ENCODE assay signal across 9 mouse cellular contexts in the genomic region with DNA sequence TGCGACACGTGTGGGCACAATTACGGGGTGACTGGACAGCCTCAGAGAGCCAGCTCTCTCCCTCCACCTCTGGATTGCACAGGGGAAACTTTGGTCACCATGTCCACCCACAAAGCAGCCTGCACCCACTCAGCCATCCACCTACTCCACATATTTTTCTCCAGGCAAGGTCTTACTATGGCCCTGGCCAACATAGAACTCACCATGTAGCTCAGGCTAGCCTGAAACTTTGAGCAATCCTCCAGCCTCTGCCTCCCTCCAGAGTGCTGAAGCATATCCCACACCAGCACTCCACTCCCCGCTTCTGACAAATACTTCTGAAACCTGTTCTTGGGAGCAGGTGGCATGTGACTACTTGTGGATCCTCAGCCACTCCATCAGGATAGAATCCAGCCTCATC. TPM values are rescaled to one million over a fixed set of nuclear protein-coding genes. Genes with fewer than 3 reads are reported as not detected.
DNase-seq lines count a peak whose midpoint lies in the region; ATAC-seq and TF ChIP-seq lines count a peak whose summit lies in the region.
"Had no signal": no experiment of that assay in that cellular context is flagged by ENCODE, and none has a peak within 500 bp of the region (broad histone marks: within the 10 kb centered on the region; RNA-seq: fewer than 3 reads in every experiment).

No protein-coding gene starts in this region.

- H3K27me3 ChIP-seq in heart, embryonic 12.5 days (replicated peaks) = no peaks in the 10 kb centered on the region
- H3K27me3 ChIP-seq in MEL (ENCODE audit: control insufficient read depth in 1 of 2, insufficient read depth in 2 of 2, low read length in 2 of 2) = no peaks in the 10 kb centered on the region
- no peaks in the 10 kb centered on the region for H3K27me3 ChIP-seq in hindbrain, embryonic 13.5 days
- H3K27me3 ChIP-seq in midbrain, embryonic 10.5 days (ENCODE audit: low read depth, poor library complexity, severe bottlenecking) = no peaks in the 10 kb centered on the region

- no peak for TF ChIP-seq POLR2A in MEL (IDR thresholded peaks at IDR 0.05; ENCODE audit: control insufficient read depth in 1 of 2, insufficient read depth in 1 of 2, low read depth in 1 of 2, low read length in 2 of 2, poor library complexity in 1 of 2)

- peak overlapping the region; percentile 87 for H3K4me3 ChIP-seq in heart, embryonic 12.5 days
- peak overlapping the region; percentile 45 to 92 for H3K4me3 ChIP-seq in MEL (ENCODE audit: control insufficient read depth in 1 of 2, insufficient read depth in 1 of 2, low read depth in 2 of 2, low read length in 2 of 2)
- peak overlapping the region; percentile 89 for H3K4me3 ChIP-seq in hindbrain, embryonic 13.5 days
- peak overlapping the region; percentile 91 for H3K4me3 ChIP-seq in midbrain, embryonic 10.5 days

- no peak for TF ChIP-seq EP300 in MEL (IDR thresholded peaks at IDR 0.05; ENCODE audit: low read depth in 1 of 2, low read length in 2 of 2)

- TF ChIP-seq RAD21 in MEL (IDR thresholded peaks at IDR 0.05; ENCODE audit: low read depth, low read length) = no peak

- H3K9me3 ChIP-seq in heart, embryonic 12.5 days (replicated peaks) = no peaks in the 10 kb centered on the region
- no peaks in the 10 kb centered on the region for H3K9me3 ChIP-seq in MEL (replicated peaks; ENCODE audit: insufficient read depth, low read length)
- H3K9me3 ChIP-seq in hindbrain, embryonic 13.5 days = no peaks in the 10 kb centered on the region
- no peaks in the 10 kb centered on the region for H3K9me3 ChIP-seq in midbrain, embryonic 10.5 days (replicated peaks)

- H3K4me1 ChIP-seq in heart, embryonic 12.5 days (replicated peaks) = peaks cover 49% of the 10 kb centered on the region
- H3K4me1 ChIP-seq in MEL (ENCODE audit: control insufficient read depth in 1 of 2, insufficient read depth in 2 of 2, low read length in 2 of 2) = peaks cover 2 to 21% of the 10 kb centered on the region in 2 experiments; a peak in 2 of 4 replicates
- H3K4me1 ChIP-seq in hindbrain, embryonic 13.5 days (replicated peaks) = peaks cover 57% of the 10 kb centered on the region
- peaks cover 63% of the 10 kb centered on the region for H3K4me1 ChIP-seq in midbrain, embryonic 10.5 days

- no peak overlapping the region for H3K27ac ChIP-seq in heart, embryonic 12.5 days (ENCODE audit: poor library complexity, severe bottlenecking)
- no peak overlapping the region for H3K27ac ChIP-seq in MEL (ENCODE audit: control insufficient read depth, low read depth, low read length)
- H3K27ac ChIP-seq in hindbrain, embryonic 13.5 days = no peak overlapping the region
- H3K27ac ChIP-seq in midbrain, embryonic 10.5 days (replicated peaks) = no peak overlapping the region
- H3K27ac ChIP-seq: macrophage had no signal

- 58% methylated on average over 4 of the region's 4 CpGs for WGBS in heart, embryonic 12.5 days
- WGBS in hindbrain, embryonic 13.5 days = 73% methylated on average over 4 of the region's 4 CpGs
- 72% methylated on average over 4 of the region's 4 CpGs for WGBS in midbrain, embryonic 10.5 days

- TF ChIP-seq CTCF in MEL (IDR thresholded peaks at IDR 0.05 in 2 of 3, conservative IDR thresholded peaks at IDR 0.05 in 1 of 3; ENCODE audit: control insufficient read depth in 1 of 3, insufficient read depth in 1 of 3, low read depth in 2 of 3, low read length in 3 of 3, poor library complexity in 1 of 3, severe bottlenecking in 1 of 3) = no peak

- intact Hi-C loops in heart, postnatal 10 days (cut with DNase I) = loop anchor here (2.0 to 10.0 kb wide), 2 partner anchors 61 to 255 kb away; no protein-coding TSS in a partner anchor

- no peak for ATAC-seq in heart, embryonic 12.5 days (ENCODE audit: insufficient number of reproducible peaks, low FRiP score)
- ATAC-seq in hindbrain, embryonic 13.5 days (ENCODE audit: low FRiP score) = no peak
- no peak for ATAC-seq in monocyte, adult 5-6 weeks (replicated peaks; ENCODE audit: insufficient number of reproducible peaks, low FRiP score, low TSS enrichment, poor library complexity, severe bottlenecking)

- H3K79me2 ChIP-seq in MEL (ENCODE audit: control insufficient read depth, insufficient read depth, low read length, poor library complexity) = peaks cover 61% of the 10 kb centered on the region

- no peak for DNase-seq in heart, postnatal 10 days
- peak; percentile 50 for DNase-seq in MEL (ENCODE audit: low read depth, low spot score)
- DNase-seq in midbrain, embryonic 10.5 days (ENCODE audit: low spot score) = no peak
- no peak for DNase-seq in frontal cortex, postnatal 36 days (ENCODE audit: low spot score in 2 of 2)
- DNase-seq in right cerebral cortex, postnatal 25 days = no peak

- H3K36me3 ChIP-seq in heart, embryonic 12.5 days = peaks cover 12% of the 10 kb centered on the region; the same call in 1 of the 2 replicates
- peaks cover 0 to 26% of the 10 kb centered on the region in 2 experiments; a peak in 2 of 4 replicates for H3K36me3 ChIP-seq in MEL (ENCODE audit: control insufficient read depth in 1 of 2, insufficient read depth in 2 of 2, low read length in 2 of 2)
- H3K36me3 ChIP-seq in hindbrain, embryonic 13.5 days = no peaks in the 10 kb centered on the region
- H3K36me3 ChIP-seq in midbrain, embryonic 10.5 days = peaks cover 14% of the 10 kb centered on the region

- peak overlapping the region; percentile 86 for H3K4me2 ChIP-seq in heart, embryonic 12.5 days
- peak overlapping the region; percentile 99 for H3K4me2 ChIP-seq in hindbrain, embryonic 13.5 days

- H3K9ac ChIP-seq in heart, embryonic 12.5 days = peak overlapping the region; percentile 26; the same call in 1 of the 2 replicates
- peak overlapping the region; percentile 96 for H3K9ac ChIP-seq in MEL (ENCODE audit: control insufficient read depth, low read depth, low read length, poor library complexity, severe bottlenecking)
- peak overlapping the region; percentile 94 for H3K9ac ChIP-seq in hindbrain, embryonic 13.5 days

TF ChIP-seq in MEL, 35 proteins besides CTCF, POLR2A, EP300 and RAD21:
- TF ChIP-seq SIN3A (IDR thresholded peaks at IDR 0.05; ENCODE audit: low read length) (peak; percentile 32; the same call in 1 of the 2 replicates), CHD2 (IDR thresholded peaks at IDR 0.05; ENCODE audit: low read length) (no peak)

RNA-seq across cellular contexts. Expression of gene Abhd17c, which starts 1.9 kb away (rescaled TPM):
- polyA plus RNA-seq in heart, embryonic 12.5 days (2016; fragmentation: Nextera tagmentation; extraction: Ambion mirVana) = 69.5 and 77.4 TPM in 2 replicates
- total RNA-seq in heart, postnatal 10 days (2021) = 10 to 100 TPM; 39.3 to 46.7 TPM
- total RNA-seq in MEL (2012; rRNA removed) = 33.5 and 34.0 TPM in 2 replicates
- polyA plus RNA-seq in MEL (2012; ENCODE audit: insufficient read depth in 1 of 2, insufficient read length in 2 of 2, low read depth in 1 of 2, low replicate concordance in 2 of 2, missing spikeins in 1 of 2) = 10 to 100 TPM in 1 of 2 experiments, not detected in 1; 55.7 TPM
- polyA plus RNA-seq in hindbrain, embryonic 13.5 days (2015; fragmentation: Nextera tagmentation; extraction: Ambion mirVana) = 18.3 and 25.0 TPM in 2 replicates
- 11.9 and 17.2 TPM in 2 replicates for polyA plus RNA-seq in midbrain, embryonic 10.5 days (2016; fragmentation: Nextera tagmentation; extraction: Ambion mirVana)
- 9.3 to 12.1 TPM (median 10.6 TPM) in 3 replicates for total RNA-seq in monocyte, adult 5-6 weeks (2017)

Comparison
In these comparisons a context has a peak if more than half of its experiments do, and no peak if none do; other contexts are left out.
1. H3K9ac ChIP-seq: peak in every context shown above with its lines; median percentile 96 in MEL; 94 in hindbrain, embryonic 13.5 days; 26 in heart, embryonic 12.5 days.